Mouse (Mus musculus): Measurements from ENCODE around the gene Gm10229. TPM values are rescaled to one million over a fixed set of nuclear protein-coding genes. Genes with fewer than 3 reads are reported as not detected.
"Not testable (repeated sequence)": the region's sequence is repeated elsewhere in the genome, so short reads cannot be mapped to it uniquely, and the experiment has no call there.

Gene Gm10229
- polyA plus RNA-seq (2015; fragmentation: Nextera tagmentation; extraction: Ambion mirVana), result 1.0 TPM in 1 of 2 replicates, not detected in the other

DNA sequence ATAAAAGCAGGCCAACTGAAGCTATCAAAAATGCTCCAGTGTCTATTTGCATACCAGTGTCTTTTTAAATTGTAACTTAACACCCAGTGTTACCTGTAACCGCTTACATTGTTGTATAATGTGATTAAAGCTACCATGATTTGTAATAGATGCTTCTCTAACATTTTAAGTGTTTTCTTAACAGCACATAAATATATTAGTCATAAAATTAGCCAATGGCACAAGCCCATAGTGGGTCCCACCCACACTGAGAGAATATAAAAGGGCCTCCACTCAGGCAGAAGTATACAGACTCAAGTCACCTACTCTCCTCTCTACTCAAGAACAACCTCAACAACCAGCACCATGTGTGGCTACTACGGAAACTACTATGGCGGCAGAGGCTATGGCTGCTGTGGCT, at the start of gene Gm10229:
Gene Gm10229, plus strand, starts transcription at position 301 of the 400 bp plus-strand sequence.
- not testable (repeated sequence) for H3K4me1 ChIP-seq; H3K9me3 ChIP-seq; H3K27me3 ChIP-seq; H3K36me3 ChIP-seq; H3K4me3 ChIP-seq; H3K4me2 ChIP-seq; H3K27ac ChIP-seq; H3K9ac ChIP-seq; ATAC-seq (ENCODE audit: insufficient number of reproducible peaks, low FRiP score, low TSS enrichment, low read depth)
- 91% methylated on average over 3 of the region's 3 CpGs for WGBS

DNA sequence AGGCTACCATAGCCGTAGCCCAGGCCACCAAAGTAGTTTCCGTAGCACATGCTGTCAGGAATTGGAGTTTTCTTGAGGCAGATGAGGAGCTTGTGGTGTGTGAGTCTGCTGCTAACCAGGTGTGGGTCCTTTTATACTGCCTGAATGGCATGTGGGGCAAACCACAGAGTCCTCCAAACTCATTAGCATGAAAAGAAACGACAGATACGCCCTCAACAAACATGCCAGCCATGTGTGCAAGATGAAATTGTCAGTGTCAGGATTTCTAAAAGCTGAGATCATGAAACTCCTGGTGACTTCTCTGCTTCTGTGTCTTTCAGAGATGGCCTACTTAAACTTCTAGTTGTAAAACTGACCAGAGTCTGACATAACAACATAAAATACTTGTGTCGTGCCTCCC, 4.4 kb upstream of the Gm10229 start, which contains the start of gene Krtap22-2:
Gene Krtap22-2, minus strand, starts transcription at position 101 of the 400 bp plus-strand sequence.
- H3K4me3 ChIP-seq, result no peak within 1 kb of the TSS
- no peaks in the 10 kb centered on the region for H3K36me3 ChIP-seq
- H3K9ac ChIP-seq, result no peak within 1 kb of the TSS
- no peaks in the 10 kb centered on the region for H3K27me3 ChIP-seq
- no peak within 1 kb of the TSS for H3K4me2 ChIP-seq
- WGBS, result 74% methylated on average over 5 of the region's 5 CpGs
- H3K4me1 ChIP-seq, result no peaks in the 10 kb centered on the region
- no peaks in the 10 kb centered on the region for H3K9me3 ChIP-seq
- no peak for ATAC-seq (ENCODE audit: insufficient number of reproducible peaks, low FRiP score, low TSS enrichment, low read depth)
- H3K27ac ChIP-seq, result no peak within 1 kb of the TSS

DNA sequence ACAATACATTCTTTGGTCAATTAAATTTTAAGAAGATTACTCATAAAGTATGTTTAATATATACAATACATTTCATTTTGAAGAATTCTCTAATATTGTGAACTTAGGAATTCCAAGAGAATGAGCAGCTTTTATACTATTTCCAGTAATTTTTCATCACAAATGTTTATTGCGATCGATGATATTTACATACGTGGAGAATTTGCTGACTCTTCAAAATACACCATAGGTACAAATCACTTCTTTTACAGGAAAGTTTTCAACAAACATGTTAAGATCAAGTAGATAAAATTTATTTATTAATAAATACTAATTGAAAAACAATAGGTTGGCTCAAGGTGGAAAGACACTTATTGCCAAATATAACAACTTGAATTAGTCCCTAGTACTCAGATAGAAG, 1.1 kb upstream of the Gm10229 start:
- Histone ChIP-seq H3K27me3 (no peaks in the 10 kb centered on the region), H3K4me2 (no peak overlapping the region), H3K4me3 (no peak overlapping the region), H3K9ac (no peak overlapping the region), H3K27ac (no peak overlapping the region), H3K36me3 (no peaks in the 10 kb centered on the region), H3K9me3 (no peaks in the 10 kb centered on the region), H3K4me1 (no peaks in the 10 kb centered on the region)
- WGBS, result 97% methylated on average over 3 of the region's 3 CpGs
- no peak for ATAC-seq (ENCODE audit: insufficient number of reproducible peaks, low FRiP score, low TSS enrichment, low read depth)

DNA sequence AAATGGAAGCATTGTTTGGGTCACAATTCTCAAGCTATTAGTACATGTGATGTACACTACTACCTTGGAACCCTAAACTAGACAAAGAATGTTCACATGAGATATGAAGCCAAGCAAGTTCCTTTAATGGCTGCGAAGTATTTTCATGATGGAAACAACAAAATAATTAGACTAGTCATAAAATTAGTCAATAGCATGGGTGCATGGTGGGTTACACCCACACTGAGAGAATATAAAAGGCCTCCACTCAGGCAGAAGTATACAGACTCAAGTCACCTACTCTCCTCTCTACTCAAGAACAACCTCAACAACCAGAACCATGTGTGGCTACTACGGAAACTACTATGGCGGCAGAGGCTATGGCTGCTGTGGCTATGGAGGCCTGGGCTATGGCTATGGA, 16.3 kb downstream of the Gm10229 start, which contains the start of gene Krtap6-1:
Gene Krtap6-1, plus strand, starts transcription at position 301 of the 400 bp plus-strand sequence.
- not testable (repeated sequence) for H3K9ac ChIP-seq; H3K4me3 ChIP-seq; ATAC-seq (ENCODE audit: insufficient number of reproducible peaks, low FRiP score, low TSS enrichment, low read depth); H3K9me3 ChIP-seq; H3K4me1 ChIP-seq; H3K27ac ChIP-seq; H3K27me3 ChIP-seq; H3K4me2 ChIP-seq; H3K36me3 ChIP-seq
- WGBS, result 89% methylated on average over 3 of the region's 3 CpGs

DNA sequence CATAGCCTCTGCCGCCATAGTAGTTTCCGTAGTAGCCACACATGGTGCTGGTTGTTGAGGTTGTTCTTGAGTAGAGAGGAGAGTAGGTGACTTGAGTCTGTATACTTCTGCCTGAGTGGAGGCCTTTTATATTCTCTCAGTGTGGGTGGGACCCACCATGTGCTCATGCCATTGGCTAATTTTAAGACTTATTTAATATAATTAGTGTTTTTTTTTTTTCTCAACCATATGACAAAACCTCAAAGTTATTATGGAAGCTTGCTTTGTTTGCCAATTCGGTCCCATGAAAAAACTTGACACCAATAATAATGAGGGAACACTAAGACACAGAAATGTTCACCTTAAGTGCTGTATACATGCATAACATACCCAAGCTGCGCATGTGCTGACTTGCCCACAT, 26.3 kb downstream of the Gm10229 start, which contains the start of gene Gm10228:
Gene Gm10228, minus strand, starts transcription at position 101 of the 400 bp plus-strand sequence.
- H3K27ac ChIP-seq; H3K9ac ChIP-seq; ATAC-seq (ENCODE audit: insufficient number of reproducible peaks, low FRiP score, low TSS enrichment, low read depth); H3K4me1 ChIP-seq; H3K9me3 ChIP-seq; H3K4me3 ChIP-seq; H3K36me3 ChIP-seq; H3K4me2 ChIP-seq; H3K27me3 ChIP-seq: not testable (repeated sequence)
- 88% methylated on average over 2 of the region's 4 CpGs for WGBS

DNA sequence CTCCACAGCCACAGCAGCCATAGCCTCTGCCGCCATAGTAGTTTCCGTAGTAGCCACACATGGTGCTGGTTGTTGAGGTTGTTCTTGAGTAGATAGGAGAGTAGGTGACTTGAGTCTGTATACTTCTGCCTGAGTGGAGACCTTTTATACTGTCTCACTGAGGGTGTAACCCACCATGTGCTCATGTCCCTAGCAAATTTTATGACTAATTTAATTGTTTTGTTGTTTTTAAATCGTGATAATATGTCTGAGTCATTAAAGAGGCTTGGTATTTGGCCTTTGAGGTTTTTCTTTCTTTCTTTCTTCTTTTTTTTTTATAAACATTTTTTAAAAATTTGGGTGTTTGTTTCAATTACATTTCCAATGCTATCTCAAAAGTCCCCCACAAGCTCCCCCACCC, 32.7 kb downstream of the Gm10229 start, which contains the start of gene Krtap6-5:
Gene Krtap6-5, minus strand, starts transcription at position 101 of the 400 bp plus-strand sequence.
- Histone ChIP-seq H3K4me2 (no peak within 1 kb of the TSS), H3K4me1 (no peaks in the 10 kb centered on the region), H3K27ac (no peak within 1 kb of the TSS), H3K27me3 (no peaks in the 10 kb centered on the region), H3K4me3 (no peak within 1 kb of the TSS), H3K9me3 (no peaks in the 10 kb centered on the region), H3K36me3 (no peaks in the 10 kb centered on the region), H3K9ac (no peak within 1 kb of the TSS)
- 87% methylated on average over 3 of the region's 3 CpGs for WGBS
- no peak for ATAC-seq (ENCODE audit: insufficient number of reproducible peaks, low FRiP score, low TSS enrichment, low read depth)

DNA sequence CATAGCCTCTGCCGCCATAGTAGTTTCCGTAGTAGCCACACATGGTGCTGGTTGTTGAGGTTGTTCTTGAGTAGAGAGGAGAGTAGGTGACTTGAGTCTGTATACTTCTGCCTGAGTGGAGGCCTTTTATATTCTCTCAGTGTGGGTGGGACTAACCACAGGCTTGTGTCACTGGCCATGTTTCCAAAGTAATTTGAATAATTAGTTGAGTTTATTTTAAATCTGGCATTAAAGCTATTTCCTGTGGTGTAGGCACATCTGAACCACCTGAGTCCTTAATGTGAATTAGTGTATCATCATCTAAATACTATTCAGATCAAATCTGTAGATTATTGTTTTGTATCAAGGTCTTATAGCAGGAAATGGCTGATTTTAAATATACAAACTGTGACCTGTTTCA, 48.8 kb downstream of the Gm10229 start, which contains the start of gene 1110025L11Rik:
Gene 1110025L11Rik, minus strand, starts transcription at position 101 of the 400 bp plus-strand sequence.
- not testable (repeated sequence) for H3K4me2 ChIP-seq; ATAC-seq (ENCODE audit: insufficient number of reproducible peaks, low FRiP score, low TSS enrichment, low read depth)
- WGBS, result no CpG with 5 or more reads among the region's 2 CpGs

More for the DNA sequence above, 48.8 kb downstream of the Gm10229 start, which contains the start of gene 1110025L11Rik:
- H3K27ac ChIP-seq, H3K9ac ChIP-seq, H3K27me3 ChIP-seq, H3K4me3 ChIP-seq, H3K9me3 ChIP-seq, H3K36me3 ChIP-seq, H3K4me1 ChIP-seq: not testable (repeated sequence)

Other genes starting within 250 kb of the Gm10229 start
- gene 2310057N15Rik, start 241.1 kb upstream of the Gm10229 start, polyA plus RNA-seq (2015; fragmentation: Nextera tagmentation; extraction: Ambion mirVana), result 0.22 and 0.55 TPM in 2 replicates
- gene Gm5965, start 237.4 kb upstream of the Gm10229 start, polyA plus RNA-seq (2015; fragmentation: Nextera tagmentation; extraction: Ambion mirVana), result 3.9 and 10.2 TPM in 2 replicates
- gene Gm20741, start 203.1 kb upstream of the Gm10229 start, polyA plus RNA-seq (2015; fragmentation: Nextera tagmentation; extraction: Ambion mirVana), result 45.6 and 50.2 TPM in 2 replicates
- not detected in 2 replicates for gene Krtap15, start 195.1 kb upstream of the Gm10229 start, polyA plus RNA-seq (2015; fragmentation: Nextera tagmentation; extraction: Ambion mirVana)
- gene Krtap14, start 189.1 kb upstream of the Gm10229 start, polyA plus RNA-seq (2015; fragmentation: Nextera tagmentation; extraction: Ambion mirVana), result not detected in 2 replicates
- not detected in 2 replicates for gene Krtap19-1, start 145.9 kb upstream of the Gm10229 start, polyA plus RNA-seq (2015; fragmentation: Nextera tagmentation; extraction: Ambion mirVana)
- gene Krtap19-2, start 141.0 kb upstream of the Gm10229 start, polyA plus RNA-seq (2015; fragmentation: Nextera tagmentation; extraction: Ambion mirVana), result not detected in 2 replicates
- not detected in 2 replicates for gene Krtap19-3, start 137.2 kb upstream of the Gm10229 start, polyA plus RNA-seq (2015; fragmentation: Nextera tagmentation; extraction: Ambion mirVana)
- gene Krtap19-4, start 130.2 kb upstream of the Gm10229 start, polyA plus RNA-seq (2015; fragmentation: Nextera tagmentation; extraction: Ambion mirVana), result not detected in 2 replicates
- gene Krtap19-5, start 118.8 kb upstream of the Gm10229 start, polyA plus RNA-seq (2015; fragmentation: Nextera tagmentation; extraction: Ambion mirVana), result not detected in 2 replicates
- not detected in 2 replicates for gene Krtap19-9b, start 83.0 kb upstream of the Gm10229 start, polyA plus RNA-seq (2015; fragmentation: Nextera tagmentation; extraction: Ambion mirVana)
- 0.42 TPM in 1 of 2 replicates, not detected in the other for gene Krtap16-3, start 52.4 kb upstream of the Gm10229 start, polyA plus RNA-seq (2015; fragmentation: Nextera tagmentation; extraction: Ambion mirVana)
- gene Krtap22-2, start 4.5 kb upstream of the Gm10229 start, polyA plus RNA-seq (2015; fragmentation: Nextera tagmentation; extraction: Ambion mirVana), result 0.50 and 1.2 TPM in 2 replicates
- gene Krtap6-1, start 16.4 kb downstream of the Gm10229 start, polyA plus RNA-seq (2015; fragmentation: Nextera tagmentation; extraction: Ambion mirVana), result 0.68 TPM in 1 of 2 replicates, not detected in the other
- gene Gm10228, start 26.2 kb downstream of the Gm10229 start, polyA plus RNA-seq (2015; fragmentation: Nextera tagmentation; extraction: Ambion mirVana), result 0.65 TPM in 1 of 2 replicates, not detected in the other
- gene Krtap6-5, start 32.6 kb downstream of the Gm10229 start, polyA plus RNA-seq (2015; fragmentation: Nextera tagmentation; extraction: Ambion mirVana), result not detected in 2 replicates
- gene 1110025L11Rik, start 48.7 kb downstream of the Gm10229 start, polyA plus RNA-seq (2015; fragmentation: Nextera tagmentation; extraction: Ambion mirVana), result 0.64 and 2.6 TPM in 2 replicates
- gene Krtap6-3, start 68.7 kb downstream of the Gm10229 start, polyA plus RNA-seq (2015; fragmentation: Nextera tagmentation; extraction: Ambion mirVana), result not detected in 2 replicates
- gene Gm6358, start 125.6 kb downstream of the Gm10229 start, polyA plus RNA-seq (2015; fragmentation: Nextera tagmentation; extraction: Ambion mirVana), result not detected in 2 replicates
- gene Gm10061, start 135.8 kb downstream of the Gm10229 start, polyA plus RNA-seq (2015; fragmentation: Nextera tagmentation; extraction: Ambion mirVana), result not detected in 2 replicates
- gene Gm9789, start 142.7 kb downstream of the Gm10229 start, polyA plus RNA-seq (2015; fragmentation: Nextera tagmentation; extraction: Ambion mirVana), result not detected in 2 replicates
- gene Gm7735, start 154.2 kb downstream of the Gm10229 start, polyA plus RNA-seq (2015; fragmentation: Nextera tagmentation; extraction: Ambion mirVana), result not detected in 2 replicates
- not detected in 2 replicates for gene 1110057P08Rik, start 159.5 kb downstream of the Gm10229 start, polyA plus RNA-seq (2015; fragmentation: Nextera tagmentation; extraction: Ambion mirVana)
- gene Krtap20-2, start 190.6 kb downstream of the Gm10229 start, polyA plus RNA-seq (2015; fragmentation: Nextera tagmentation; extraction: Ambion mirVana), result not detected in 2 replicates